ENCODE assay signal across 9 mouse cellular contexts in the genomic region with DNA sequence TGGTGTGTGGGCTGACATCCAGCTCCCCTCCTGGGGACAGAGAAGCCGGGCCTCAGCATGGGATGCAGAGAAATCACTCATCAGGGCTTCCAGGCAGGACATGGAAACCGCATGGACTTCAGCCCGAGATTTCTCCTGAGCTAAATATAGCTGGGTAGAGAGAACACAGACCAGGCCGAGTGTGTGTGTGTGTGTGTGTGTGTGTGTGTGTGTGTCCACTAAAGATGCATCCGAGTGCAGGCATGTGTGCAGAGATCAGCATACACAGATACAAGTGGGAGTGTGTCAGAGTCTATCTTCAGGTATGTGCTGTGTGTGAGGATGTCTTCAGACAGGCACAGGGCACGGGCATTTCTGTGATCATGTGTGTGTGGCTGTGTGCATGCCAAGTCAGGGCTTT. TPM values are rescaled to one million over a fixed set of nuclear protein-coding genes. Genes with fewer than 3 reads are reported as not detected.
A peak's percentile ranks its signal among the peaks of the same experiment; 100 is the strongest.
DNase-seq lines count a peak whose midpoint lies in the region; ATAC-seq and TF ChIP-seq lines count a peak whose summit lies in the region.
"Had no signal": no experiment of that assay in that cellular context is flagged by ENCODE, and none has a peak within 500 bp of the region (broad histone marks: within the 10 kb centered on the region; RNA-seq: fewer than 3 reads in every experiment).

No protein-coding gene starts in this region.

- TF ChIP-seq CTCF in lung, postnatal 0 days (IDR thresholded peaks at IDR 0.05), result no peak

- H3K4me3 ChIP-seq in embryonic facial prominence, embryonic 13.5 days, result no peak overlapping the region
- H3K4me3 ChIP-seq in embryonic facial prominence, embryonic 10.5 days, result no peak overlapping the region
- no peak overlapping the region for H3K4me3 ChIP-seq in lung, postnatal 0 days (ENCODE audit: low read depth, low read length)
- H3K4me3 ChIP-seq in heart, embryonic 14.5 days (ENCODE audit: control insufficient read depth in 1 of 2, insufficient read depth in 1 of 2, low read depth in 1 of 2, low read length in 2 of 2), result no peak overlapping the region
- H3K4me3 ChIP-seq in stomach, embryonic 15.5 days (replicated peaks), result no peak overlapping the region
- H3K4me3 ChIP-seq: liver, embryonic 13.5 days had no signal

- ATAC-seq in embryonic facial prominence, embryonic 13.5 days (ENCODE audit: insufficient number of reproducible peaks, insufficient read depth, low FRiP score, low TSS enrichment, low read depth), result no peak
- ATAC-seq in lung, postnatal 0 days, result 0 out of 2 replicates have a peak, but pooled peaks have one; percentile 1
- 0 out of 2 replicates have a peak, but pooled peaks have one; percentile 16 for ATAC-seq in heart, embryonic 14.5 days (ENCODE audit: insufficient number of reproducible peaks, insufficient read depth, low FRiP score, low read depth)
- ATAC-seq in stomach, embryonic 15.5 days (ENCODE audit: insufficient read depth, low FRiP score, low read depth), result peak; percentile 33

- no peak overlapping the region for H3K4me2 ChIP-seq in embryonic facial prominence, embryonic 13.5 days
- H3K4me2 ChIP-seq in lung, postnatal 0 days (replicated peaks; ENCODE audit: low read depth, low read length), result no peak overlapping the region
- no peak overlapping the region for H3K4me2 ChIP-seq in heart, embryonic 14.5 days (ENCODE audit: low read length)
- no peak overlapping the region for H3K4me2 ChIP-seq in stomach, embryonic 15.5 days
- H3K4me2 ChIP-seq: liver, embryonic 13.5 days had no signal

- H3K27ac ChIP-seq in embryonic facial prominence, embryonic 13.5 days, result peak overlapping the region; percentile 23
- no peak overlapping the region for H3K27ac ChIP-seq in embryonic facial prominence, embryonic 10.5 days (replicated peaks)
- H3K27ac ChIP-seq in lung, postnatal 0 days (ENCODE audit: low read length), result peak overlapping the region; percentile 6; the same call in 1 of the 2 replicates
- peak overlapping the region; percentile 87 for H3K27ac ChIP-seq in heart, embryonic 14.5 days (replicated peaks in 1 of 2; ENCODE audit: control insufficient read depth in 1 of 2, insufficient read depth in 1 of 2, low read depth in 2 of 2, low read length in 2 of 2)
- peak overlapping the region; percentile 71 for H3K27ac ChIP-seq in stomach, embryonic 15.5 days
- H3K27ac ChIP-seq: liver, embryonic 13.5 days had no signal

- H3K4me1 ChIP-seq in embryonic facial prominence, embryonic 13.5 days, result peaks cover 13% of the 10 kb centered on the region
- peaks cover 27% of the 10 kb centered on the region for H3K4me1 ChIP-seq in embryonic facial prominence, embryonic 10.5 days
- H3K4me1 ChIP-seq in lung, postnatal 0 days (ENCODE audit: insufficient read depth, low read depth, low read length), result peaks cover 6% of the 10 kb centered on the region; the same call in 1 of the 2 replicates
- peaks cover 14 to 18% of the 10 kb centered on the region in 2 experiments for H3K4me1 ChIP-seq in heart, embryonic 14.5 days (ENCODE audit: control insufficient read depth in 2 of 2, insufficient read depth in 2 of 2, low read length in 2 of 2)
- H3K4me1 ChIP-seq in stomach, embryonic 15.5 days, result peaks cover 12% of the 10 kb centered on the region; the same call in 1 of the 2 replicates

- no peak for DNase-seq in embryonic facial prominence, embryonic 10.5 days (ENCODE audit: low spot score)
- peak; percentile 19 for DNase-seq in lung, postnatal 0 days (ENCODE audit: low spot score)
- no peak for DNase-seq in lung, postnatal 14 days
- DNase-seq in thymus, adult 18-20 months, result no peak
- DNase-seq in spleen, postnatal 4 days (ENCODE audit: low spot score in 2 of 2), result no peak
- DNase-seq: liver, embryonic 13.5 days had no signal

- WGBS in embryonic facial prominence, embryonic 13.5 days, result 80% methylated on average over 6 of the region's 6 CpGs
- 81% methylated on average over 6 of the region's 6 CpGs for WGBS in embryonic facial prominence, embryonic 10.5 days
- 38% methylated on average over 6 of the region's 6 CpGs for WGBS in lung, postnatal 0 days
- 21% methylated on average over 6 of the region's 6 CpGs for WGBS in heart, embryonic 14.5 days
- 48% methylated on average over 6 of the region's 6 CpGs for WGBS in stomach, embryonic 15.5 days

- no peaks in the 10 kb centered on the region for H3K9me3 ChIP-seq in embryonic facial prominence, embryonic 13.5 days
- H3K9me3 ChIP-seq in embryonic facial prominence, embryonic 10.5 days, result no peaks in the 10 kb centered on the region
- H3K9me3 ChIP-seq in lung, postnatal 0 days (ENCODE audit: low read length), result no peaks in the 10 kb centered on the region
- no peaks in the 10 kb centered on the region for H3K9me3 ChIP-seq in heart, embryonic 14.5 days (ENCODE audit: control insufficient read depth, low read length)
- H3K9me3 ChIP-seq in stomach, embryonic 15.5 days, result no peaks in the 10 kb centered on the region
- H3K9me3 ChIP-seq: liver, embryonic 13.5 days had no signal

- H3K27me3 ChIP-seq in embryonic facial prominence, embryonic 13.5 days, result no peaks in the 10 kb centered on the region
- H3K27me3 ChIP-seq in embryonic facial prominence, embryonic 10.5 days (replicated peaks; ENCODE audit: low read depth, poor library complexity, severe bottlenecking), result 0 out of 2 replicates have a peak, but pooled peaks cover 5% of the 10 kb centered on the region
- no peaks in the 10 kb centered on the region for H3K27me3 ChIP-seq in lung, postnatal 0 days (replicated peaks; ENCODE audit: insufficient read depth, low read length)
- no peaks in the 10 kb centered on the region for H3K27me3 ChIP-seq in heart, embryonic 14.5 days (ENCODE audit: control insufficient read depth, insufficient read depth, low read length)
- H3K27me3 ChIP-seq in stomach, embryonic 15.5 days (replicated peaks), result no peaks in the 10 kb centered on the region

- H3K9ac ChIP-seq in embryonic facial prominence, embryonic 13.5 days, result no peak overlapping the region
- H3K9ac ChIP-seq in lung, postnatal 0 days (replicated peaks; ENCODE audit: low read depth), result no peak overlapping the region
- H3K9ac ChIP-seq in heart, embryonic 14.5 days (ENCODE audit: low read length), result peak overlapping the region; percentile 39
- no peak overlapping the region for H3K9ac ChIP-seq in stomach, embryonic 15.5 days
- H3K9ac ChIP-seq: liver, embryonic 13.5 days had no signal

- no peak for TF ChIP-seq EP300 in lung, postnatal 0 days (IDR thresholded peaks at IDR 0.05)

- H3K36me3 ChIP-seq in embryonic facial prominence, embryonic 13.5 days, result no peaks in the 10 kb centered on the region
- H3K36me3 ChIP-seq in embryonic facial prominence, embryonic 10.5 days (replicated peaks), result no peaks in the 10 kb centered on the region
- H3K36me3 ChIP-seq in lung, postnatal 0 days (ENCODE audit: insufficient read depth, low read length), result no peaks in the 10 kb centered on the region
- no peaks in the 10 kb centered on the region for H3K36me3 ChIP-seq in heart, embryonic 14.5 days (ENCODE audit: control insufficient read depth, insufficient read depth, low read length)
- no peaks in the 10 kb centered on the region for H3K36me3 ChIP-seq in stomach, embryonic 15.5 days
- H3K36me3 ChIP-seq: liver, embryonic 13.5 days had no signal

RNA-seq across cellular contexts. Expression of a gene that starts 25.0 kb away (rescaled TPM):
- polyA plus RNA-seq in embryonic facial prominence, embryonic 13.5 days (2015; fragmentation: Nextera tagmentation; extraction: Ambion mirVana), result 29.0 and 29.9 TPM in 2 replicates
- polyA plus RNA-seq in embryonic facial prominence, embryonic 10.5 days (2016; fragmentation: Nextera tagmentation; extraction: Ambion mirVana), result 6.5 and 6.8 TPM in 2 replicates
- polyA plus RNA-seq in lung, postnatal 0 days (2015; fragmentation: Nextera tagmentation; extraction: Ambion mirVana), result 131 and 145 TPM in 2 replicates
- polyA plus RNA-seq in heart, embryonic 14.5 days (2014; fragmentation: Nextera tagmentation; extraction: Ambion mirVana), result 34.5 and 39.8 TPM in 2 replicates
- 33.6 TPM in 2 replicates for polyA plus RNA-seq in stomach, embryonic 15.5 days (2015; fragmentation: Nextera tagmentation; extraction: Ambion mirVana)

RNA-seq across cellular contexts. Expression of a gene that starts 36.8 kb away (rescaled TPM):
- polyA plus RNA-seq in embryonic facial prominence, embryonic 13.5 days (2015; fragmentation: Nextera tagmentation; extraction: Ambion mirVana), result 51.5 and 63.4 TPM in 2 replicates
- polyA plus RNA-seq in embryonic facial prominence, embryonic 10.5 days (2016; fragmentation: Nextera tagmentation; extraction: Ambion mirVana), result 82.7 and 83.1 TPM in 2 replicates
- 6.9 and 7.3 TPM in 2 replicates for polyA plus RNA-seq in lung, postnatal 0 days (2015; fragmentation: Nextera tagmentation; extraction: Ambion mirVana)
- polyA plus RNA-seq in heart, embryonic 14.5 days (2014; fragmentation: Nextera tagmentation; extraction: Ambion mirVana), result 7.3 and 8.1 TPM in 2 replicates
- 38.1 and 46.1 TPM in 2 replicates for polyA plus RNA-seq in stomach, embryonic 15.5 days (2015; fragmentation: Nextera tagmentation; extraction: Ambion mirVana)

RNA-seq across cellular contexts. Expression of a gene that starts 54.1 kb away (rescaled TPM):
- polyA plus RNA-seq in embryonic facial prominence, embryonic 13.5 days (2015; fragmentation: Nextera tagmentation; extraction: Ambion mirVana), result 317 and 358 TPM in 2 replicates
- 349 and 359 TPM in 2 replicates for polyA plus RNA-seq in embryonic facial prominence, embryonic 10.5 days (2016; fragmentation: Nextera tagmentation; extraction: Ambion mirVana)
- polyA plus RNA-seq in lung, postnatal 0 days (2015; fragmentation: Nextera tagmentation; extraction: Ambion mirVana), result 211 and 233 TPM in 2 replicates
- 310 and 338 TPM in 2 replicates for polyA plus RNA-seq in heart, embryonic 14.5 days (2014; fragmentation: Nextera tagmentation; extraction: Ambion mirVana)
- polyA plus RNA-seq in stomach, embryonic 15.5 days (2015; fragmentation: Nextera tagmentation; extraction: Ambion mirVana), result 317 and 334 TPM in 2 replicates

RNA-seq across cellular contexts. Expression of a gene that starts 59.9 kb away (rescaled TPM):
- 11.3 and 13.1 TPM in 2 replicates for polyA plus RNA-seq in embryonic facial prominence, embryonic 13.5 days (2015; fragmentation: Nextera tagmentation; extraction: Ambion mirVana)
- 6.5 and 6.7 TPM in 2 replicates for polyA plus RNA-seq in embryonic facial prominence, embryonic 10.5 days (2016; fragmentation: Nextera tagmentation; extraction: Ambion mirVana)
- 1.0 and 1.4 TPM in 2 replicates for polyA plus RNA-seq in lung, postnatal 0 days (2015; fragmentation: Nextera tagmentation; extraction: Ambion mirVana)
- polyA plus RNA-seq in heart, embryonic 14.5 days (2014; fragmentation: Nextera tagmentation; extraction: Ambion mirVana), result 1.2 and 1.4 TPM in 2 replicates
- 4.8 and 4.9 TPM in 2 replicates for polyA plus RNA-seq in stomach, embryonic 15.5 days (2015; fragmentation: Nextera tagmentation; extraction: Ambion mirVana)
